Mouse (Mus musculus) heart, embryonic 15.5 days (tissue): ENCODE data around the gene Ndufb11. TPM values are rescaled to one million over a fixed set of nuclear protein-coding genes. Genes with fewer than 3 reads are reported as not detected.
A peak's percentile ranks its signal among the peaks of the same experiment; 100 is the strongest.

Experiments
- ATAC-seq: fragments of 200-750 bp; cut with Nextera tagmentation; replicated peaks from 2 replicates; pipeline ENCODE4 v1.8.0; 2017; ENCODE audit warnings: low read depth, moderate TSS enrichment; ENCODE audit not compliant: insufficient number of reproducible peaks, insufficient read depth, low FRiP score
- H3K27ac ChIP-seq: fragments of 300-500 bp; sonication (generic); 2 replicates; pipeline ENCODE4 v1.5.1; 2015; ENCODE audit warnings: mild to moderate bottlenecking, inconsistent platforms
- H3K27me3 ChIP-seq: fragments of 300-500 bp; sonication (generic); 2 replicates; pipeline ENCODE4 v1.6.1; 2015; ENCODE audit warnings: inconsistent platforms
- H3K36me3 ChIP-seq: fragments of 300-500 bp; sonication (generic); 2 replicates; pipeline ENCODE4 v1.6.1; 2015; ENCODE audit warnings: mild to moderate bottlenecking, inconsistent platforms
- H3K4me1 ChIP-seq: fragments of 300-500 bp; sonication (generic); replicated peaks from 2 replicates; pipeline ENCODE4 v1.6.1; 2015; ENCODE audit warnings: inconsistent platforms
- H3K4me2 ChIP-seq: fragments of 300-500 bp; sonication (generic); 2 replicates; pipeline ENCODE4 v1.6.1; 2015; ENCODE audit warnings: inconsistent platforms, mild to moderate bottlenecking, moderate library complexity
- H3K4me3 ChIP-seq: fragments of 300-500 bp; sonication (generic); 2 replicates; pipeline ENCODE4 v1.5.1; 2015; ENCODE audit warnings: mild to moderate bottlenecking, inconsistent platforms
- H3K9ac ChIP-seq: fragments of 300-500 bp; sonication (generic); 2 replicates; pipeline ENCODE4 v1.6.1; 2015; ENCODE audit warnings: mild to moderate bottlenecking, inconsistent platforms
- H3K9me3 ChIP-seq: fragments of 300-500 bp; sonication (generic); replicated peaks from 2 replicates; pipeline ENCODE4 v1.6.1; 2016; ENCODE audit warnings: inconsistent platforms
- WGBS: fragments of 180-500 bp; shearing (Covaris S2); methylation state at CpG from one replicate; pipeline ENCODE4 v1.1.7; 2015; ENCODE audit warnings: mixed read lengths; 5-methylcytosine and 5-hydroxymethylcytosine counted together
- polyA plus RNA-seq: library from polyadenylated mRNA; unstranded; fragments of >200 nt; fragmentation: Nextera tagmentation; extraction: Ambion mirVana; gene quantifications from 2 replicates; pipeline ENCODE4 v1.2.1, GENCODE M21; 2015

The Ndufb11 gene
- 345 and 459 TPM in 2 replicates for polyA plus RNA-seq

DNA sequence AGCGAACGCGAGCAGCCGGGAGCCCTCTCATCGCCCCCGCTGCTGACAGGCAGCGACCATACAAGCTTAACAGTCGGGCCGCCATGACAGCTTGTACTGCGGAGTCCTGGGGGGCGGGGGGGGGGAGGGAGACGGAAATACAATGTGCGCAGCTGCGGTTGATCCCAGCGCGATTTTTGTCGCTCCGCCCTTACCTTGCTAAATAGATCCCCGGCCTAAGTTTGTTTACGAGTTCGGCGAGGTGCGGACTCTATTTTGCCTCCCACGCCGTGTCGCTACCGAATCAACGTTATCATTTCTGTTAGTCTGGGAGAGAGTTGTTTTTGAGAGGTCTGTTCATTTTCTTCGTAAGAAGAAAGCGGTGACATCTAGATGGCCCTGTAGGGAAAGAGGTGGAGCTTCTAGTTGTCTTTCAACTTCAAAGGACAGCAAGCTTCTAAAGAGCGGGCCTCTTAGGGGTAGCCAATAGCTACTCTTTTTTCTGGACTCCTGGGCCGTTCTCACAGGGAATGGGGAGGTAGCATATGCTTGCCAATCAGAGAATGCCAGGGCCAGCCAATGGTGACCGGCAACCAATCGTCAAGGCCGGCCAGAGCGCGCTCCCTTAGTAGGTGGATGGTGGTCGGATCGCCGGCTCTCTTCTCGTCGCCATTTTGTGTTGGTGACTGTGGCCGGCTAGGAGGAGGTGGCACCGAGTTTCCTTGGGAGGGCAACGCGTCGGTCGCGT lies at the start of gene Ndufb11, which contains the start of gene Rbm10:
Gene Ndufb11, minus strand, starts transcription at position 444 of the 727 bp plus-strand sequence.
Gene Rbm10, plus strand, starts transcription at position 328 of the 727 bp plus-strand sequence.
- Histone ChIP-seq H3K27ac (peak within 1 kb of the TSS; percentile 93), H3K36me3 (no peaks in the 10 kb centered on the region), H3K9ac (peak within 1 kb of the TSS; percentile 73), H3K9me3 (no peaks in the 10 kb centered on the region), H3K4me2 (peak within 1 kb of the TSS; percentile 61), H3K4me3 (peak within 1 kb of the TSS; percentile 65), H3K4me1 (peaks cover 6% of the 10 kb centered on the region), H3K27me3 (no peaks in the 10 kb centered on the region)
- WGBS = 10% methylated on average over 45 of the region's 49 CpGs
- ATAC-seq = peak; percentile 96

DNA sequence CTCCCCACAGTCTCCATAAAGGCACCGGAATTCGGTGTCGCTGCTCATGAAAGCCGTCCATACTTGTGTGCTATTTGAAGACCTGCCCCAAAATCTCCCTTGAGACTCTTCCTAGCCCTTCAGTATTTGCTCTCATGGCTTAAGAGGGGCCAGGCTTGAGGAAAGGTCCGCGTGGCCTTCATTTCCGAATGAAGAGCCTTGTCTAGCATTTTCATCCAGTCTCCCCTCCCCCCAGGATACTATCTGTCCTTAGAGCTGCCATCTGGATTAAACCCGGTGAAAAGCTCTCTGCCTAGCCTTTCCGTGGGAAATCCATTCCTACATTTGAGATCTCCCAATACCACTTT lies 46.0 kb upstream of the Ndufb11 start:
- Histone ChIP-seq H3K9ac (peak overlapping the region; percentile 75), H3K4me3 (peak overlapping the region; percentile 72), H3K4me2 (peak overlapping the region; percentile 63), H3K4me1 (peaks cover 17% of the 10 kb centered on the region), H3K27me3 (no peaks in the 10 kb centered on the region), H3K36me3 (peaks cover 3% of the 10 kb centered on the region; the same call in 1 of the 2 replicates), H3K9me3 (no peaks in the 10 kb centered on the region), H3K27ac (peak overlapping the region; percentile 85)
- ATAC-seq = no peak
- 11% methylated on average over 9 of the region's 9 CpGs for WGBS

DNA sequence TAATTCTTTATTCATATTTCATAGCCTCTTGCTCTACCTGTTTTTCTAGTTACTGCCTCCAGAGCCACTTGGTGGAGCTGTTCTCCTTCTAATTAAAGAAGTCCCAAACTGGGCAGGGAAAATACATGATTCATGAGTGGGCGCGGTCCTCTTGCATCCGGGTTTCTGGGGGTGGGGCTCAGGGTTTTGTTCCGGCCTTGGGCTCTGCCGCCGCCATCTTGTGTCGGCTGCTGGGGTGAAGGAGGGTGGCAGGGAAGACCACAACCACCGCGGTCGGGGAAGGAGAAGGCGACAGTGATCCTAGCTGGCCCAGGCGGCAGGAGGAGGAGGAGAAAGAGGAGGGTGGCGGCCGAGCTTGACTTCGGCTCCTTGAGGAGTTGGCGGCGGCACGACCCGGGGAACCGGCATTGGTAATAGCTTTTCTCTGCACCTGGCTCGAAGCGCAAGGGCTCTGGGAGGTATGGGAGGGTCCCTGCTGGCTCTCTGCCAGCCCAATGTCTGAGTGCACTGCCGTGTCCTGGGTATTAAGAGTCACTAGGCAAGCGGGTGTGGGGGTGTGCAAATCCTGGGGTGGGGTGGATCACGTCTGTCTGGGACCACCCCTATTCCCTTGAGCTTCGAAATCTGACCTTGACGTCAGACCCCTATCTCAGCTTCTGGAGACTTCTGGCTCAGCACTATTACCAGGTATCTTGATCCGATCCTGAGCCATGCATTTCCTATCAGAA lies 45.5 kb upstream of the Ndufb11 start:
- WGBS = 17% methylated on average over 24 of the region's 28 CpGs
- Histone ChIP-seq H3K9me3 (no peaks in the 10 kb centered on the region), H3K36me3 (no peaks in the 10 kb centered on the region), H3K27ac (peak overlapping the region; percentile 85), H3K4me1 (peaks cover 17% of the 10 kb centered on the region), H3K4me3 (peak overlapping the region; percentile 72), H3K9ac (peak overlapping the region; percentile 75), H3K4me2 (peak overlapping the region; percentile 63), H3K27me3 (no peaks in the 10 kb centered on the region)
- ATAC-seq = peak; percentile 83

DNA sequence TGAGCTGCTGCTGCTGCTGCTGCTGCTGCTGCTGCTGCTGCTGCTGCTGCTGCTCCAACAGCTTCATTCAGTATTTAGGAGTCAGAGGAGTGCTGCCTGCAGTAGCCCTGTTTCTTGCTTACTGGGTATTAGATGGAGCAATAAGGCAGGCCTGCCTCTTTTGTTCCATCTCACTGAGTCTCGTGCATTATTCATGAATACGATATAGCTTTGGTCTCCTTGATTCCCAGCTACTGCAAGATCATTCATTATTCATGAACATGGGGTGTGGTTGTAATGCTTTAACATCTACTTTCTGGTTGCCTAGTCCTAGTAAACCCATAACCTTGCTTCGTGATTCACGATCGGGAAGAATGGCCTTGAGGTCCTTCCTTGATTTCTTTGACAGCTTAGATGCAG lies 44.9 kb upstream of the Ndufb11 start:
- no peak overlapping the region for H3K4me2 ChIP-seq
- no peaks in the 10 kb centered on the region for H3K36me3 ChIP-seq
- 26% methylated on average over 5 of the region's 5 CpGs for WGBS
- no peak overlapping the region for H3K27ac ChIP-seq
- no peak overlapping the region for H3K9ac ChIP-seq
- ATAC-seq = no peak
- no peaks in the 10 kb centered on the region for H3K9me3 ChIP-seq
- H3K4me3 ChIP-seq = no peak overlapping the region
- peaks cover 17% of the 10 kb centered on the region for H3K4me1 ChIP-seq
- no peaks in the 10 kb centered on the region for H3K27me3 ChIP-seq

DNA sequence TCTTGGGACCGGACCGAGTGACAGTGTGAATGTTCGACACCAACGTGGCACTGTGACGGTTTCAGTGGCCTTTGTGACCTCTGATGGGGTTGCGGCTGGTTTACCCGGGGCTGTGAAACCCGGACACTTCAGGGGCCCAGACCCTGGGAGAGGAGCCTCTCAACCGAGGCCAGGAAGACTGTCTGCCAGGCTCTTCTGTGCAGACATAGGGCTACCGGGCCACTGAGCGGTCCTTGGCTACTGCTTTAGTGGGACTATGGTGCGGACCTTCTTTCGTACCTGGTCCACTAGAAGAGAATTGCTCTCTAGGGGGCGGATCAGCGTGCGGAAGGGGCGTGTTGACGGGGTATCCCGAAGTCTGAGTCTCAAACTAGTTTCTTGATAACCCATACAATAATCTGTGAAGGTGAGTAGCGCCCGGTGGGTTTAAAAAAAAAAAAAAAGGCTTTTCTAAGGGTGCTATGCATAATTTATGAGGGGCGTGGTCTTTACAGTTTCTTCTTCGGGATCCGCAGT lies 41.5 kb upstream of the Ndufb11 start:
- H3K4me3 ChIP-seq = peak overlapping the region; percentile 61
- peak overlapping the region; percentile 58 for H3K9ac ChIP-seq
- peak overlapping the region; percentile 74; the same call in 1 of the 2 replicates for H3K27ac ChIP-seq
- 13% methylated on average over 24 of the region's 24 CpGs for WGBS
- no peak for ATAC-seq
- no peaks in the 10 kb centered on the region for H3K36me3 ChIP-seq
- peaks cover 1% of the 10 kb centered on the region; the same call in 1 of the 2 replicates for H3K4me1 ChIP-seq
- H3K27me3 ChIP-seq = no peaks in the 10 kb centered on the region
- no peaks in the 10 kb centered on the region for H3K9me3 ChIP-seq
- H3K4me2 ChIP-seq = peak overlapping the region; percentile 85

- no peaks in the 10 kb centered on the region for H3K4me1 ChIP-seq
- no peaks in the 10 kb centered on the region for H3K9me3 ChIP-seq
- H3K4me3 ChIP-seq = peak within 1 kb of the TSS; percentile 61
- H3K27ac ChIP-seq = peak within 1 kb of the TSS; percentile 74
- H3K27me3 ChIP-seq = no peaks in the 10 kb centered on the region
- peak; percentile 87 for ATAC-seq
- no peaks in the 10 kb centered on the region for H3K36me3 ChIP-seq
- 14% methylated on average over 27 of the region's 27 CpGs for WGBS
- H3K4me2 ChIP-seq = peak within 1 kb of the TSS; percentile 85
- peak within 1 kb of the TSS; percentile 58 for H3K9ac ChIP-seq
Observed at GRCm38 (mm10) chrX:20658026-20658652, 40.7 kb upstream of the Ndufb11 start, which contains the start of gene Uba1. TSS of gene Uba1 (plus strand) at chrX:20658326.

GRCm38 (mm10) chrX:20657593-20657992 lies 40.2 kb upstream of the Ndufb11 start:
- H3K4me3 ChIP-seq = peak overlapping the region; percentile 61
- H3K4me2 ChIP-seq = peak overlapping the region; percentile 85
- no peaks in the 10 kb centered on the region for H3K4me1 ChIP-seq
- WGBS = 23% methylated on average over 5 of the region's 5 CpGs
- no peaks in the 10 kb centered on the region for H3K9me3 ChIP-seq
- H3K9ac ChIP-seq = no peak overlapping the region
- H3K27ac ChIP-seq = no peak overlapping the region
- no peak for ATAC-seq
- no peaks in the 10 kb centered on the region for H3K36me3 ChIP-seq
- H3K27me3 ChIP-seq = no peaks in the 10 kb centered on the region

GRCm38 (mm10) chrX:20644780-20645179 lies 27.4 kb upstream of the Ndufb11 start:
- no peaks in the 10 kb centered on the region for H3K9me3 ChIP-seq
- no peak overlapping the region for H3K4me2 ChIP-seq
- 68% methylated on average over 5 of the region's 5 CpGs for WGBS
- no peak overlapping the region for H3K27ac ChIP-seq
- no peaks in the 10 kb centered on the region for H3K27me3 ChIP-seq
- no peak overlapping the region for H3K4me3 ChIP-seq
- ATAC-seq = no peak
- H3K4me1 ChIP-seq = no peaks in the 10 kb centered on the region
- H3K36me3 ChIP-seq = peaks cover 22% of the 10 kb centered on the region
- H3K9ac ChIP-seq = no peak overlapping the region

GRCm38 (mm10) chrX:20638141-20638540 lies 20.7 kb upstream of the Ndufb11 start:
- no peak for ATAC-seq
- no peak overlapping the region for H3K27ac ChIP-seq
- no peaks in the 10 kb centered on the region for H3K9me3 ChIP-seq
- no peak overlapping the region for H3K4me2 ChIP-seq
- WGBS = 97% methylated on average over 2 of the region's 2 CpGs
- H3K4me1 ChIP-seq = no peaks in the 10 kb centered on the region
- peaks cover 13% of the 10 kb centered on the region for H3K36me3 ChIP-seq
- no peak overlapping the region for H3K9ac ChIP-seq
- no peaks in the 10 kb centered on the region for H3K27me3 ChIP-seq
- no peak overlapping the region for H3K4me3 ChIP-seq

- ATAC-seq = peak; percentile 23; the same call in 1 of the 2 replicates
- 11% methylated on average over 31 of the region's 31 CpGs for WGBS
Observed at GRCm38 (mm10) chrX:20617903-20618399, 532 bp upstream of the Ndufb11 start.

GRCm38 (mm10) chrX:20616861-20617175 lies 601 bp downstream of the Ndufb11 start:
- 13% methylated on average over 17 of the region's 17 CpGs for WGBS
- Histone ChIP-seq H3K4me3 (peak overlapping the region; percentile 65), H3K9me3 (no peaks in the 10 kb centered on the region), H3K9ac (peak overlapping the region; percentile 71), H3K27me3 (no peaks in the 10 kb centered on the region), H3K36me3 (no peaks in the 10 kb centered on the region), H3K4me2 (peak overlapping the region; percentile 56), H3K4me1 (peaks cover 6% of the 10 kb centered on the region), H3K27ac (peak overlapping the region; percentile 93)
- peak; percentile 28 for ATAC-seq

More at GRCm38 (mm10) chrX:20617903-20618399, 532 bp upstream of the Ndufb11 start:
- no peaks in the 10 kb centered on the region for H3K27me3 ChIP-seq
- no peaks in the 10 kb centered on the region for H3K9me3 ChIP-seq
- H3K27ac ChIP-seq = peak overlapping the region; percentile 93
- H3K36me3 ChIP-seq = no peaks in the 10 kb centered on the region
- peaks cover 6% of the 10 kb centered on the region for H3K4me1 ChIP-seq
- peak overlapping the region; percentile 61 for H3K4me2 ChIP-seq
- H3K4me3 ChIP-seq = peak overlapping the region; percentile 65
- peak overlapping the region; percentile 73 for H3K9ac ChIP-seq
